Mouse (Mus musculus): ENCODE results near the gene Cdh23. TPM values are rescaled to one million over a fixed set of nuclear protein-coding genes. Genes with fewer than 3 reads are reported as not detected.

Cdh23 gene
- polyA plus RNA-seq, 1 experiment from 2014 or later = 7.8 TPM

GRCm38 (mm10) chr10:60373937-60374578 lies 322.2 kb downstream of the Cdh23 start:
- Histone ChIP-seq H3K27me3 (replicated peaks) (no peaks in the 10 kb centered on the region), H3K4me1 (no peaks in the 10 kb centered on the region), H3K9ac (no peak overlapping the region), H3K27ac (no peak overlapping the region), H3K9me3 (no peaks in the 10 kb centered on the region), H3K4me3 (no peak overlapping the region), H3K4me2 (no peak overlapping the region), H3K36me3 (replicated peaks) (no peaks in the 10 kb centered on the region)
- 67% methylated on average over 8 of the region's 8 CpGs for WGBS
- ATAC-seq (replicated peaks) = no peak

- no peaks in the 10 kb centered on the region for H3K36me3 ChIP-seq (replicated peaks)
- H3K4me3 ChIP-seq = no peak overlapping the region
- no peak overlapping the region for H3K9ac ChIP-seq
- no peaks in the 10 kb centered on the region for H3K9me3 ChIP-seq
- H3K4me1 ChIP-seq = no peaks in the 10 kb centered on the region
- WGBS = 77% methylated on average over 6 of the region's 6 CpGs
- ATAC-seq (replicated peaks) = no peak
- no peaks in the 10 kb centered on the region for H3K27me3 ChIP-seq (replicated peaks)
- H3K27ac ChIP-seq = no peak overlapping the region
- no peak overlapping the region for H3K4me2 ChIP-seq
Observed at GRCm38 (mm10) chr10:60373543-60373936, 322.8 kb downstream of the Cdh23 start.

GRCm38 (mm10) chr10:60371596-60372386 lies 324.5 kb downstream of the Cdh23 start:
- Histone ChIP-seq H3K36me3 (replicated peaks) (no peaks in the 10 kb centered on the region), H3K4me1 (no peaks in the 10 kb centered on the region), H3K9me3 (no peaks in the 10 kb centered on the region), H3K27me3 (replicated peaks) (no peaks in the 10 kb centered on the region), H3K4me2 (no peak overlapping the region), H3K9ac (no peak overlapping the region), H3K27ac (no peak overlapping the region), H3K4me3 (no peak overlapping the region)
- WGBS = 75% methylated on average over 5 of the region's 5 CpGs
- no peak for ATAC-seq (replicated peaks)

GRCm38 (mm10) chr10:60370601-60371061 lies 325.7 kb downstream of the Cdh23 start:
- Histone ChIP-seq H3K9me3 (no peaks in the 10 kb centered on the region), H3K27me3 (replicated peaks) (no peaks in the 10 kb centered on the region), H3K4me1 (no peaks in the 10 kb centered on the region), H3K27ac (no peak overlapping the region), H3K9ac (no peak overlapping the region), H3K4me2 (no peak overlapping the region), H3K4me3 (no peak overlapping the region), H3K36me3 (replicated peaks) (no peaks in the 10 kb centered on the region)
- ATAC-seq (replicated peaks) = no peak
- 77% methylated on average over 5 of the region's 5 CpGs for WGBS

GRCm38 (mm10) chr10:60370098-60370497 lies 326.2 kb downstream of the Cdh23 start:
- 65% methylated on average over 2 of the region's 2 CpGs for WGBS
- H3K27ac ChIP-seq = no peak overlapping the region
- no peak overlapping the region for H3K4me3 ChIP-seq
- no peaks in the 10 kb centered on the region for H3K36me3 ChIP-seq (replicated peaks)
- H3K4me2 ChIP-seq = no peak overlapping the region
- no peaks in the 10 kb centered on the region for H3K9me3 ChIP-seq
- H3K9ac ChIP-seq = no peak overlapping the region
- H3K4me1 ChIP-seq = no peaks in the 10 kb centered on the region
- H3K27me3 ChIP-seq (replicated peaks) = no peaks in the 10 kb centered on the region
- no peak for ATAC-seq (replicated peaks)

- 89% methylated on average over 6 of the region's 6 CpGs for WGBS
- Histone ChIP-seq H3K9ac (no peak overlapping the region), H3K9me3 (no peaks in the 10 kb centered on the region), H3K4me2 (no peak overlapping the region), H3K27me3 (replicated peaks) (no peaks in the 10 kb centered on the region), H3K4me3 (no peak overlapping the region), H3K27ac (no peak overlapping the region), H3K4me1 (no peaks in the 10 kb centered on the region), H3K36me3 (replicated peaks) (no peaks in the 10 kb centered on the region)
- no peak for ATAC-seq (replicated peaks)
Observed at GRCm38 (mm10) chr10:60369405-60369804, 326.9 kb downstream of the Cdh23 start.

GRCm38 (mm10) chr10:60367904-60368303 lies 328.4 kb downstream of the Cdh23 start:
- no peaks in the 10 kb centered on the region for H3K36me3 ChIP-seq (replicated peaks)
- H3K27me3 ChIP-seq (replicated peaks) = no peaks in the 10 kb centered on the region
- no peak overlapping the region for H3K4me2 ChIP-seq
- H3K4me3 ChIP-seq = no peak overlapping the region
- no peak overlapping the region for H3K27ac ChIP-seq
- H3K9me3 ChIP-seq = no peaks in the 10 kb centered on the region
- no peak for ATAC-seq (replicated peaks)
- no peaks in the 10 kb centered on the region for H3K4me1 ChIP-seq
- 79% methylated on average over 4 of the region's 4 CpGs for WGBS
- no peak overlapping the region for H3K9ac ChIP-seq

- H3K4me1 ChIP-seq = 0 out of 2 replicates have a peak, but pooled peaks cover 2% of the 10 kb centered on the region
- ATAC-seq (replicated peaks) = no peak
- H3K36me3 ChIP-seq (replicated peaks) = no peaks in the 10 kb centered on the region
- no peak overlapping the region for H3K4me3 ChIP-seq
- no peak overlapping the region for H3K4me2 ChIP-seq
- no peaks in the 10 kb centered on the region for H3K27me3 ChIP-seq (replicated peaks)
- 81% methylated on average over 2 of the region's 2 CpGs for WGBS
- no peak overlapping the region for H3K9ac ChIP-seq
- no peak overlapping the region for H3K27ac ChIP-seq
- no peaks in the 10 kb centered on the region for H3K9me3 ChIP-seq
Observed at GRCm38 (mm10) chr10:60367145-60367544, 329.1 kb downstream of the Cdh23 start.

- Histone ChIP-seq H3K4me1 (peaks cover 5% of the 10 kb centered on the region; the same call in 1 of the 2 replicates), H3K36me3 (replicated peaks) (no peaks in the 10 kb centered on the region), H3K27me3 (replicated peaks) (no peaks in the 10 kb centered on the region), H3K4me2 (no peak overlapping the region), H3K4me3 (no peak overlapping the region), H3K9me3 (no peaks in the 10 kb centered on the region), H3K27ac (no peak overlapping the region), H3K9ac (no peak overlapping the region)
- 58% methylated on average over 6 of the region's 6 CpGs for WGBS
- no peak for ATAC-seq (replicated peaks)
Observed at GRCm38 (mm10) chr10:60363426-60363825, 332.9 kb downstream of the Cdh23 start.

GRCm38 (mm10) chr10:60362310-60362628 lies 334.0 kb downstream of the Cdh23 start:
- ATAC-seq (replicated peaks) = no peak
- Histone ChIP-seq H3K9ac (no peak overlapping the region), H3K36me3 (replicated peaks) (no peaks in the 10 kb centered on the region), H3K27ac (no peak overlapping the region), H3K9me3 (no peaks in the 10 kb centered on the region), H3K4me1 (peaks cover 5% of the 10 kb centered on the region; the same call in 1 of the 2 replicates), H3K27me3 (replicated peaks) (no peaks in the 10 kb centered on the region), H3K4me2 (no peak overlapping the region), H3K4me3 (no peak overlapping the region)
- 73% methylated on average over 2 of the region's 2 CpGs for WGBS

- no peak overlapping the region for H3K9ac ChIP-seq
- H3K27ac ChIP-seq = no peak overlapping the region
- H3K4me3 ChIP-seq = no peak overlapping the region
- H3K4me2 ChIP-seq = no peak overlapping the region
- peaks cover 5% of the 10 kb centered on the region; the same call in 1 of the 2 replicates for H3K4me1 ChIP-seq
- no peak for ATAC-seq (replicated peaks)
- H3K9me3 ChIP-seq = no peaks in the 10 kb centered on the region
- WGBS = 57% methylated on average over 12 of the region's 12 CpGs
- no peaks in the 10 kb centered on the region for H3K27me3 ChIP-seq (replicated peaks)
- H3K36me3 ChIP-seq (replicated peaks) = no peaks in the 10 kb centered on the region
Observed at GRCm38 (mm10) chr10:60361615-60362309, 334.5 kb downstream of the Cdh23 start.

- Histone ChIP-seq H3K36me3 (replicated peaks) (no peaks in the 10 kb centered on the region), H3K4me1 (peaks cover 5% of the 10 kb centered on the region; the same call in 1 of the 2 replicates), H3K4me3 (no peak overlapping the region), H3K9ac (no peak overlapping the region), H3K4me2 (no peak overlapping the region), H3K27ac (no peak overlapping the region), H3K27me3 (replicated peaks) (no peaks in the 10 kb centered on the region), H3K9me3 (no peaks in the 10 kb centered on the region)
- ATAC-seq (replicated peaks) = no peak
- WGBS = 42% methylated on average over 4 of the region's 4 CpGs
Observed at GRCm38 (mm10) chr10:60358776-60359175, 337.5 kb downstream of the Cdh23 start.

Data from midbrain, embryonic 15.5 days (tissue).